Mouse (Mus musculus) megakaryocyte, embryonic 14.5 days (primary cell): ENCODE results near the gene Trnau1ap.

Experiments
- FLI1 ChIP-seq: IDR thresholded peaks from 2 replicates; pipeline ENCODE4 v1.6.1; 2012; ENCODE audit warnings: low read length, inconsistent platforms, mixed read lengths
- GATA1 ChIP-seq: IDR thresholded peaks from 3 replicates; pipeline ENCODE4 v1.6.1; 2012; ENCODE audit warnings: mixed read lengths, low read length, inconsistent platforms, borderline replicate concordance

DNA sequence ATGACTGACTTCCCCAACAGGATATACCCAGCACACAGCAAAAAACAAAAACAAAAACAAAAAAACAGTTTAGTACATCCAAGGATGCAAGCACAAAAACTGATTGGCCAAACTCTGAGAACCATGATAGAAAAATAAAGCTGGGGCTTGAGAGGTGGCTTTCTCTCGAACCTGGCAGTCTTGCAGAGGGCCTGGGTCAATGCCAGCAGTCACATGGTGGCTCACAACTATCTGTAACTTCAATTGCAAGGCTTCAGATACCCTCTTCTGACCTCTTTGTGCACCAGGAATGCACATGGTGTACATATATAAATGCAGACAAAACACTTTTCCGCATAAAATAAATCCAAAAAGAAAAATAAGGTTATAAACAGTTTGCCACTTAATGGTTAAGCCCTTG lies 56.2 kb downstream of the Trnau1ap start:
- TF ChIP-seq FLI1 (no peak), GATA1 (no peak)
